Mouse (Mus musculus) inflammation-experienced regulatory T-cells, adult 6 months (primary cell): ENCODE data around the gene Hspa4. TPM values are rescaled to one million over a fixed set of nuclear protein-coding genes. Genes with fewer than 3 reads are reported as not detected.

Experiments used
- ATAC-seq: one replicate; pipeline ENCODE4 v1.8.0; 2017
- polyA plus RNA-seq, 3 experiments: library from polyadenylated mRNA; unstranded; fragments of 100-300 nt; shearing (Covaris generic); gene quantifications; one replicate each; pipeline ENCODE4 v1.2.1; 2017

Hspa4 gene
- polyA plus RNA-seq, 3 experiments from 2014 or later: 30.1 to 36.3 (median 35.3) TPM

- ATAC-seq: no peak
Measured at GRCm38 (mm10) chr11:53249686-53250085, 50.6 kb downstream of the Hspa4 start.

GRCm38 (mm10) chr11:53245561-53245960, 54.7 kb downstream of the Hspa4 start:
- no peak for ATAC-seq

- ATAC-seq: no peak
Measured at GRCm38 (mm10) chr11:53243199-53243598, 57.1 kb downstream of the Hspa4 start.

GRCm38 (mm10) chr11:53233590-53233989, 66.7 kb downstream of the Hspa4 start:
- ATAC-seq: no peak

- ATAC-seq: no peak
Measured at GRCm38 (mm10) chr11:53231836-53232235, 68.4 kb downstream of the Hspa4 start.

GRCm38 (mm10) chr11:53229011-53229410, 71.2 kb downstream of the Hspa4 start:
- ATAC-seq: no peak

GRCm38 (mm10) chr11:53210876-53211275, 89.4 kb downstream of the Hspa4 start:
- no peak for ATAC-seq

Other genes starting within 250 kb of the Hspa4 start
- 10 to 100 TPM; 29.3 to 29.9 (median 29.4) TPM for gene Zcchc10, start 24.2 kb upstream of the Hspa4 start, polyA plus RNA-seq
- gene Aff4, start 50.4 kb upstream of the Hspa4 start, polyA plus RNA-seq: 10 to 100 TPM; 11.3 to 18.2 (median 14.1) TPM
- under 1 TPM in 2 of 3 experiments, not detected in 1; 0.67 to 0.96 TPM for gene Leap2, start 122.7 kb upstream of the Hspa4 start, polyA plus RNA-seq
- 100 to 1,000 TPM; 384 to 446 (median 387) TPM for gene Uqcrq, start 130.4 kb upstream of the Hspa4 start, polyA plus RNA-seq
- gene Gdf9, start 130.6 kb upstream of the Hspa4 start, polyA plus RNA-seq: not detected
- not detected for gene Gm10447, start 156.7 kb upstream of the Hspa4 start, polyA plus RNA-seq
- under 1 TPM in 1 of 3 experiments, not detected in 2; 0.10 TPM for gene Shroom1, start 156.7 kb upstream of the Hspa4 start, polyA plus RNA-seq
- not detected for gene Gm9837, start 170.0 kb upstream of the Hspa4 start, polyA plus RNA-seq
- gene Gm9945, start 179.7 kb upstream of the Hspa4 start, polyA plus RNA-seq: not detected
- gene Sowaha, start 179.8 kb upstream of the Hspa4 start, polyA plus RNA-seq: not detected
- gene Sept8, start 218.8 kb upstream of the Hspa4 start, polyA plus RNA-seq: 1 to 10 TPM; 1.1 to 1.2 (median 1.1) TPM